Mouse (Mus musculus) stomach, embryonic 14.5 days (tissue): Measurements from ENCODE around the gene Rhbdd2. TPM values are rescaled to one million over a fixed set of nuclear protein-coding genes. Genes with fewer than 3 reads are reported as not detected.

Source experiments
- ATAC-seq: fragments of 200-750 bp; cut with Nextera tagmentation; 2 replicates; pipeline ENCODE4 v1.8.0; 2017; ENCODE audit warnings: low read depth, moderate TSS enrichment; ENCODE audit not compliant: insufficient number of reproducible peaks, insufficient read depth, low FRiP score
- H3K27ac ChIP-seq: fragments of 300-500 bp; sonication (generic); 2 replicates; pipeline ENCODE4 v1.5.1; 2014; ENCODE audit warnings: mild to moderate bottlenecking, low read length, moderate library complexity, mixed read lengths
- H3K27me3 ChIP-seq: fragments of 300-500 bp; sonication (generic); 2 replicates; pipeline ENCODE4 v1.6.1; 2014; ENCODE audit warnings: low read length, control low read depth, mixed read lengths; ENCODE audit not compliant: control insufficient read depth, insufficient read depth
- H3K36me3 ChIP-seq: fragments of 300-500 bp; sonication (generic); 2 replicates; pipeline ENCODE4 v1.6.1; 2014; ENCODE audit warnings: mild to moderate bottlenecking, control low read depth, low read length, moderate library complexity, mixed read lengths; ENCODE audit not compliant: control insufficient read depth, insufficient read depth
- H3K4me1 ChIP-seq: fragments of 300-500 bp; sonication (generic); 2 replicates; pipeline ENCODE4 v1.6.1; 2014; ENCODE audit warnings: low read length, control low read depth, mixed read lengths; ENCODE audit not compliant: control insufficient read depth, insufficient read depth
- H3K4me2 ChIP-seq: fragments of 300-500 bp; sonication (generic); replicated peaks from 2 replicates; pipeline ENCODE4 v1.6.1; 2014; ENCODE audit warnings: low read depth, low read length, control low read depth
- H3K4me3 ChIP-seq: fragments of 300-500 bp; sonication (generic); 2 replicates; pipeline ENCODE4 v1.5.1; 2014; ENCODE audit warnings: low read depth, low read length, control low read depth
- H3K9ac ChIP-seq: fragments of 300-500 bp; sonication (generic); replicated peaks from 2 replicates; pipeline ENCODE4 v1.6.1; 2014; ENCODE audit warnings: low read depth, mild to moderate bottlenecking, control low read depth, low read length, moderate library complexity, mixed read lengths
- H3K9me3 ChIP-seq: fragments of 300-500 bp; sonication (generic); 2 replicates; pipeline ENCODE4 v1.6.1; 2016; ENCODE audit warnings: low read depth, low read length, control low read depth; ENCODE audit not compliant: control insufficient read depth
- WGBS: fragments of 180-500 bp; shearing (Covaris S2); extraction: QIAGEN DNeasy Blood & Tissue Kit; methylation state at CpG from one replicate; pipeline ENCODE4 v1.1.7; 2014; 5-methylcytosine and 5-hydroxymethylcytosine counted together
- polyA plus RNA-seq: library from polyadenylated mRNA; unstranded; fragments of >200 nt; fragmentation: Nextera tagmentation; extraction: Ambion mirVana; gene quantifications from 2 replicates; pipeline ENCODE4 v1.2.1, GENCODE M21; 2014

The Rhbdd2 gene
- polyA plus RNA-seq, 1 experiment from 2014 or later, result 51.2 TPM

DNA sequence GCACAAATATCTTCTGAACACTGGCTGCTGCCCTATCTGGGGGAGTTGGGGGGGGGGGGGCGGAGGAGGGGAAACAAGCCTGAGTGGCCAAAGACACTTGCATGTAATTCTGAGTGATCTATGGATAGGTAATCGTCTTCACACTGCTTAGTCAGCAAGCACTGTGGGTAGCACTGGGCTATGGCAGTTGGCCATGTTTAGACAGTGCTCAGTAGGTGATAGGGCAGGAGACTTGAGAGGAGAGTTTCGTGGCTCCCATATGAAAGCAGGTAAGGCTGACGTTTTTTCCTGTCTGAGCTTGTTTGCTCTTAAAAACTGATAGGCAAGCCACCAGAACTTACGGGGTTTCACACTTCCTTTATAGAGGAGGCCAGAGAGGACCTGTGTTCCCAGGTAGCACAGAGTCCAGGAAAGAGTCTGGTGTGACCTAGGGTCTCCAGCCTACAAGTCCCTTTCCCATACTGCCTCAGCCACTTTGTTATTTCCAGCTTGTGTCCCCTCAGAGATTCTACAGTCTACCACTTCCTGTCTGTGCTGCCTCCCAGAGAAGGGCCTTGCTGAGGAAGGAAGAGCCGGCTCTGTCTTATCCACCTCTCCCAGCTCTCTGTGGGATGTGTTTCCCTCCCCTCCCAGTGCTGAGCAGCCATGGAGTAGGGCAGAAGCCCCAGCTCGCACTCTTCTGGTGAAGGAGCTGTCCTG lies 7.5 kb downstream of the Rhbdd2 start:
- Histone ChIP-seq H3K4me3 (no peak overlapping the region), H3K4me1 (no peaks in the 10 kb centered on the region), H3K9me3 (no peaks in the 10 kb centered on the region), H3K27me3 (no peaks in the 10 kb centered on the region), H3K36me3 (peaks cover 17% of the 10 kb centered on the region; the same call in 1 of the 2 replicates), H3K27ac (no peak overlapping the region), H3K9ac (no peak overlapping the region), H3K4me2 (no peak overlapping the region)
- 68% methylated on average over 7 of the region's 7 CpGs for WGBS
- peak; percentile 53; the same call in 1 of the 2 replicates for ATAC-seq

GRCm38 (mm10) chr5:135640459-135640789 lies 8.0 kb downstream of the Rhbdd2 start:
- WGBS, result 83% methylated on average over 6 of the region's 6 CpGs
- no peak for ATAC-seq
- Histone ChIP-seq H3K27ac (no peak overlapping the region), H3K9ac (no peak overlapping the region), H3K36me3 (peaks cover 17% of the 10 kb centered on the region; the same call in 1 of the 2 replicates), H3K27me3 (no peaks in the 10 kb centered on the region), H3K9me3 (no peaks in the 10 kb centered on the region), H3K4me2 (no peak overlapping the region), H3K4me1 (no peaks in the 10 kb centered on the region), H3K4me3 (no peak overlapping the region)

- Histone ChIP-seq H3K9me3 (no peaks in the 10 kb centered on the region), H3K9ac (no peak overlapping the region), H3K27me3 (no peaks in the 10 kb centered on the region), H3K4me2 (no peak overlapping the region), H3K4me1 (no peaks in the 10 kb centered on the region), H3K27ac (no peak overlapping the region), H3K4me3 (no peak overlapping the region), H3K36me3 (peaks cover 15% of the 10 kb centered on the region; the same call in 1 of the 2 replicates)
- 100% methylated on average over 1 of the region's 1 CpGs for WGBS
- ATAC-seq, result no peak
Observed at GRCm38 (mm10) chr5:135641028-135641427, 8.6 kb downstream of the Rhbdd2 start.

DNA sequence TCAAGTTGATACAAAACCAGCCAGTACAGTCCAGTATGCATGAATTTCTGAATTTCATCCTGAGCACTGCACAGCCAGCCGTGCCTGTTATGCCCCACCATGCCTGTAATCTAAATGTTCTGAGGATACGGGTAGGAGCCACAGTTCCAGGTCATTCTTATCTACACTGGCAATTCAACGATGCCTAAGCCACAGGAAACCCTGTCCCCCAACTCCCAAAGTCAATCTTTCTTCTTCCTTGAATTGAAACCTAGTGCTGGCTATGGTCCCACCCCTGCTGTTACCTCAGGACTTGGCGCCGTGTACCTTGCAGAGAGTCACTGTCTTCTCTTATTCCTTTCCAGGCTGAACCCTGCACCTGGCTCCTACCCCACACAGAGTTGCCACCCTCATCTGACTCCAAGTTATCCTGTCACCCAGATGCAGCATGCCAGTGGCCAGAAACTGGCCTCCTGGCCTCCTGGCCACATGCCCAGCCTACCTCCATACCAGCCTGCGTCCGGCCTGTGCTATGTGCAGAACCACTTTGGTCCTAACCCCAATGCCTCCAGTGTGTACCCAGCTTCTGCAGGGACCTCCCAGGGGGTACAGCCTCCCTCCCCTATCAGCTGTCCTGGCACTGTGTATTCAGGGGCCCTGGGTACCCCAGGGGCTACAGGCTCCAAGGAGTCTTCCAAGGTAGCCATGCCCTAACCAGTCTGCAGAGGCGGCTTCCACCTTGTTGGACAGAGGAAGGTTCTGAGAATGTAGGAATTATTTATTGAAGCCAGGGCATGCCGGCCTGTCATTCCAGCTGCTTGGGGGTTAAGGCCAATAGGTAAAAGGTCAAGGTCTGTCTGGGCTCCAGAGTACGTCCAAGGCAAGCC lies 10.5 kb downstream of the Rhbdd2 start:
- no peak overlapping the region for H3K9ac ChIP-seq
- no peaks in the 10 kb centered on the region for H3K9me3 ChIP-seq
- ATAC-seq, result no peak
- no peak overlapping the region for H3K27ac ChIP-seq
- H3K4me1 ChIP-seq, result no peaks in the 10 kb centered on the region
- H3K27me3 ChIP-seq, result no peaks in the 10 kb centered on the region
- H3K4me3 ChIP-seq, result no peak overlapping the region
- no peak overlapping the region for H3K4me2 ChIP-seq
- 82% methylated on average over 10 of the region's 10 CpGs for WGBS
- H3K36me3 ChIP-seq, result peaks cover 8% of the 10 kb centered on the region; the same call in 1 of the 2 replicates

DNA sequence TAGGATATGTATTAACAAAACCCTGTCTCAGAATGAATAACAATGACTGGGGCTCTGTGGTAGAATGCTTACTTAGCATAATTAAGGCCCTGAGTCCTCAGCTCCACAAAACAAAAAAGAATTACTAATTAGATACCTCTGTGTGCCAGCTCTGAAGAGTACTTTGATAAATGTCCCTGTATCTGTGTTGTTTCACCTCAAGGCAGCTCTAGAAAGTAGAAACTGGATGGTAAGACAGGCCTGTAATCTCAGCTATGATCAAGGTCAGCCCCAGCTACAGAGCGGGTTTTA lies 11.1 kb downstream of the Rhbdd2 start:
- Histone ChIP-seq H3K4me1 (no peaks in the 10 kb centered on the region), H3K9ac (no peak overlapping the region), H3K4me2 (no peak overlapping the region), H3K36me3 (peaks cover 3% of the 10 kb centered on the region; the same call in 1 of the 2 replicates), H3K4me3 (no peak overlapping the region), H3K9me3 (no peaks in the 10 kb centered on the region), H3K27ac (no peak overlapping the region), H3K27me3 (no peaks in the 10 kb centered on the region)
- WGBS, result 96% methylated on average over 1 of the region's 1 CpGs
- ATAC-seq, result no peak

DNA sequence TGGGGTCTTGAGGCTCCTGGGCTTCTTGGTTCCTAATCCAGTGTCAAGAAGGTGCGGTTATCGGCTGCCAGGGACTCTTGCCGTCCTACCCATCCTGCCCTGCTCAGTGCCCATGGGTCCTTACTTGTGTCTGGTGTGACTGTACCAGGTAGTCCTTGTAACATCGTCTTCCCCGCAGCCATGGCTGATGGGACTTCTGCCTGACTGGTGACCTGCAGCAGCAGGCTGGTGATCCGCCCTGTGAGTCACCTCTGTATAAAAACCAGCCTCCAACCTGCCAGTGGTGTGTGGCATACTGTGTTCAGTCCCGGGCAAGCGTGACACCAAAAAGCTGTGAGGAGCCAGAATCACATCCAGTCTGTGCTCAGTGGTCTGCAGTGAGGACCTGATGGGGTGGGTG lies 11.5 kb downstream of the Rhbdd2 start:
- no peak for ATAC-seq
- Histone ChIP-seq H3K27ac (no peak overlapping the region), H3K4me2 (no peak overlapping the region), H3K4me1 (no peaks in the 10 kb centered on the region), H3K27me3 (no peaks in the 10 kb centered on the region), H3K9ac (no peak overlapping the region), H3K4me3 (no peak overlapping the region), H3K36me3 (peaks cover 3% of the 10 kb centered on the region; the same call in 1 of the 2 replicates), H3K9me3 (no peaks in the 10 kb centered on the region)
- WGBS, result 86% methylated on average over 8 of the region's 8 CpGs

DNA sequence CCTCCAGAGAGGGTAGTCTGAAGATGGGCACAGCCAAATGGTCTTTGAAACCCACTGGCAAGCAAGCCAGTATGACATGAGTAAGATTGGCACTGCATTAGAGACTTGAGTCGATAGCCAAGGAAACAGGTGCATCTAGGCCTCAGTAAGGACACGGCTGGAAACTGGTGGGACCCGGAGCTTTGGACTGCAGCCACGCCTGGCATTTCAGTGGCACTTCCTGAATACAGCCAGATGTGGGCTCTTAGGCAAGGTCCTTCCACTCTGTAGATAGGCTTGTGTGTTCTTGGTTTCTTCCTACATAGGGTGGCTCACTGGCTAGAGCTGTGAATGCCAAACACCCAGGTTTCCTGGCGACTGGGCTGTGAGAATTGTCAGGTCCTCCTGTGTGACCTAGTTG lies 12.9 kb downstream of the Rhbdd2 start:
- no peak overlapping the region for H3K9ac ChIP-seq
- peaks cover 3% of the 10 kb centered on the region; the same call in 1 of the 2 replicates for H3K36me3 ChIP-seq
- ATAC-seq, result no peak
- H3K4me2 ChIP-seq, result no peak overlapping the region
- no peak overlapping the region for H3K27ac ChIP-seq
- H3K9me3 ChIP-seq, result no peaks in the 10 kb centered on the region
- 83% methylated on average over 5 of the region's 5 CpGs for WGBS
- H3K27me3 ChIP-seq, result no peaks in the 10 kb centered on the region
- H3K4me3 ChIP-seq, result no peak overlapping the region
- H3K4me1 ChIP-seq, result no peaks in the 10 kb centered on the region

DNA sequence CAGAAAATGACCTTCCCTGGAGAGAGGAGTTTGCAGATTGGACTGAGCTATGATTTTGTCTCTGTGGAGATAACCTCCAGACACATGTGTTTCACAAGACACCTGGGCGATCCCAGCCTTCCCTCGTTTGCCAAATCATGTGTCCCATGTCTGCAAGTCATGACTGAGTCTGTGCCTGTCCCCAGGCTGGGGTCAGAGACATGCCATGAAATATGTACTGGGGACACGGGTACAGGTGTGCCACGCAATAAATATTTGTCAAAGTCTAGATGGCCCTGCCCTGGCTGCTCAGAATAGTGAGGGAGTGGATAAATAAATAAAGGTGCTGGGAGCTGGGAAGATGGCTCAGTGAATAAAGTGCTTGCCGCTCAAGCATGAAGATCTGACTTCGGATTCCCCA lies 13.6 kb downstream of the Rhbdd2 start:
- no peaks in the 10 kb centered on the region for H3K27me3 ChIP-seq
- H3K27ac ChIP-seq, result no peak overlapping the region
- 70% methylated on average over 6 of the region's 6 CpGs for WGBS
- H3K9ac ChIP-seq, result no peak overlapping the region
- H3K9me3 ChIP-seq, result no peaks in the 10 kb centered on the region
- no peaks in the 10 kb centered on the region for H3K4me1 ChIP-seq
- no peak overlapping the region for H3K4me3 ChIP-seq
- H3K36me3 ChIP-seq, result peaks cover 3% of the 10 kb centered on the region; the same call in 1 of the 2 replicates
- no peak for ATAC-seq
- H3K4me2 ChIP-seq, result no peak overlapping the region
